Mouse (Mus musculus) layer of hippocampus, adult 11-12 months (tissue): ENCODE data around the gene Gm8369.
"Not testable (repeated sequence)": the region's sequence is repeated elsewhere in the genome, so short reads cannot be mapped to it uniquely, and the experiment has no call there.

ENCODE experiments used
- DNase-seq: peaks from one replicate; pipeline ENCODE4 v3.0.0; 2022; ENCODE audit warnings: low spot score

Gene Gm8369

DNA sequence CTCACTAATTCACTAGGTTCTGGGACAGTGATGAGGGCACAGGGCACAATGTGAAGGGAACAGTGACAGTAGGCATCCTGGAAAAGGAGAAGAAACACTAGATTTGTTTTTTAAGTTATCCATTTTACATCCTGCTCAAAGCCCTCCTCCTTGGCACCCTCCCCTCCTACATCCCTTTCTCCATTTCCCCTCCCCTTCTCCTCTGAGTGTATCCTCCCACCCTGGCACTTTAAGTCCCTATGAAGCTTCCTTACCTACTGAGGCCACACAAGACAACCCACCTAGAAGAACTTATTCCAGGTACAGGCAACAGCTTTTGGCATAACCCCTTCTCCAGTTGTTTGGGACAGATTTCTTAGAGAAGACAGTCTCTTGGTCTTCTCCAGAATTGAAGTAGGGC is 30.5 kb downstream of the Gm8369 start, which contains the start of gene Ms4a6b:
Ms4a6b (plus strand) TSS at position 267 of the 400 bp plus-strand sequence.
- no peak for DNase-seq

DNA sequence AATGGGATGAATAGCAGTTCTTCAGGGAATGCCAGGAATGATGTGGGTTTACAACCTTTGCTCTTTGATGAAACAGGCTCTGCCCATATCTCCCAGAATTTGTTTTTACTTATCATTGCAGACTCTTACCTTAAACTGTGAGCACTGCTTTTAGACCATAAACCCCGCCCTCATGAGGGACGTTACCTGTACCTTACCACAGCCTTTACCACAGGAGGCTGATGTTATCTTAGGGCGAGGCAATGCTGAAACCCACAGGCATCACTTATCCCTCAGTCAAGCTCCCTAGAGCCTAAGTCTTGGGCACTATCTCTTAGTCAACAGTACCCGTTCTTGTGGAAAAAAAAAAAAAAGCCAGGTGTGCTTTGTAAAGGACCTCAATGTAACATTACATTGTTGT is 31.1 kb downstream of the Gm8369 start:
- DNase-seq: no peak

DNA sequence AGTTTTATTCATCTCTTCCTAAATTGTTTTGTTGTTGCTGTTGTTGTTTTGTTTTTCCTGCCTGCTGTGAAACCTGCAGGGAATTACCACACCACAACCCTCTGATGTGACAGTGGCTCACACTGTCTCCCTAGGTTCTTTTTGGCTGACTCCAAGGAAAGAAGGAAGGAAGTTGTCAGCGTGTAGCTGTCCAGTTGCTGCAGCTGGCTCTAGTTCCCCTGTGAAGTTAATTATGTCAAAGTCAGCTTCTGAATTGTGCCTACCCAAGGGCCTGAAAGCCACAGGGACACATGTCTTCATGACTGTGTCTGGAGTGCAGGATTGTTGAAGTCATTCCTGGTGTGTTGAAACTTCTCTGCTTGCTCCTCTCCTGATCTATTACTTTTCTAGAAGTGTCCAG is 31.6 kb downstream of the Gm8369 start:
- peak; percentile 10 for DNase-seq

- not testable (repeated sequence) for DNase-seq
These were observed 32.6 kb downstream of the Gm8369 start for GRCm38 (mm10) chr19:11518356-11518755.

DNA sequence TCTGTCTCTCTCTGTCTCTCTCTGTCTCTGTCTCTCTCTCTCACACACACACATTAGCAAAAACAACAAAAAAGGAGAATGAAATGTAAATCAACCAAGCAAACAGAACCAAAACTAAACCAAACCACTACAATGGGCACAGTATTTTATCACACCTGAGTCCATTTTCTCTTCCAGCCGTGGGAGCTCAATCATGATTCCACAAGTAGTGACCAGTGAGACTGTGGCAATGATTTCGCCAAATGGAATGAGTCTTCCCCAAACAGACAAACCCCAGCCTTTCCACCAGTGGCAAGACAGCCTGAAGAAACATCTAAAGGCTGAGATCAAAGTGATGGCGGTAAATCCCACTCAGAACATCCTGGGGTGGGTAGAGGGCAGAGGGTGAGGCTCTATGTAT is 34.4 kb downstream of the Gm8369 start:
- no peak for DNase-seq

- DNase-seq: no peak
These were observed 47.7 kb downstream of the Gm8369 start for GRCm38 (mm10) chr19:11533421-11533820.

DNA sequence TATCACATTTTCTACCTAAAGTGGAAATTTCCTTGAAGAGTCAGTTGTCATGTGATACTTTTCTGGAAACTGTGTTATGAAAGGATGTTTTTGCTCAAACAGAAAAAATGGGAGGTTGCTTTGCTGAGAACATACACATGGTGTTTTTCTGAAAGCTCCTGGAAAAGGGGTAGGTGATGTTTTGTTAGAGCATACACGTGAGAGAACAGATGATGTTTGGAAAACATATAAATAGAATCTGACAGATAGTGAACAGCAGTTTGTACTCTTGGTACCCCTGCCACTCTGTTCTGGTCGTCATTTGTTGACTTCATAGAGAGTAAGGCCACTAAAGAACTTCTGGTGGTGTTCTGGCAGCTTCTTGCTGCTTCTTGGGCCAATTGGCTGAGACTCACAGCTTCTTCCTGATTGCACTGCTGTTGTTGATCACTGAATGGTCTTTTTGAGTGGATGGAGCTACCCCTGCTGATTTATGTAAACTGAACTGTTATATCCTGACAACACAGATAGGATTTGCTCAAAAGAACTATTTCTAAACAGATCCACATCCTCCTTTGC is 48.2 kb downstream of the Gm8369 start:
- DNase-seq: no peak

DNA sequence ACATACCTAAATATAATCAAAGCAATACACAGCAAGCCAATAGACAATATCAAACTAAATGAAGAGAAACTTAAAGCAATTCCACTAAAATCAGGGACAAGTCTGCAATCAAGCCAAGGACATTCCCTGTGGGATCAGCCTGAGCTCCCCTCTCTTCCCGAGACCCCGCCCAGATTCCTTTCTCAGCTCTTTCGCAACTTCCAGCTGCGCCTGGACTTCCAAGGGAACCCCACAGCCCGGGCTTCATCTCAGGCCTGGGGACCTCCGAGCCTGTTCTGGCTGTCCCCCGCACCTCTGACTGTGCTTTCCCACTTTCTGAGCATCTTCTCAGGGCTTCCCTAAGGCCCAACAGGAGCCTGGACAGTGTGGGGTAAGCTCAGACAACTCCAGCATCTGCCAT is 50.9 kb downstream of the Gm8369 start, which contains the start of gene Ms4a4d:
Ms4a4d (plus strand) TSS at position 209 of the 400 bp plus-strand sequence.
- DNase-seq: no peak

DNA sequence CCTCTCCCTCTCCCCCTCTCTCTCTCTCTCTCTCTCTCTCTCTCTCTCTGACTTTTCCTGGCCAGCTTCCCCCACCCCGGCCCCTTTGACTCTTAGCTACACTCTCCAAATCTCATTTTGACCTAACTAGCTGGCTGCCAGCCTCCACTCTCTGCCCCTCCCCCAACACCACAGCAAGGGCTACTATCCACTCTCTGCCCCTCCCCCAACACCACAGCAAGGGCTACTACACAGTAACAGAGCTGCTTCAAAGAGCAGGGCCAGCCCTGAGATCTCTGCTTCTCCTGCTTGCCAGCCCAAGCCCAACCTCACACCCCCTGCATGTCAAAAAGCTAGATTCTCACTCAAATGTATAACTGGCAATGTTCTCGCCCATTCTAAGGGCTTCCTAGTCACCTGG is 51.6 kb downstream of the Gm8369 start:
- no peak for DNase-seq

DNA sequence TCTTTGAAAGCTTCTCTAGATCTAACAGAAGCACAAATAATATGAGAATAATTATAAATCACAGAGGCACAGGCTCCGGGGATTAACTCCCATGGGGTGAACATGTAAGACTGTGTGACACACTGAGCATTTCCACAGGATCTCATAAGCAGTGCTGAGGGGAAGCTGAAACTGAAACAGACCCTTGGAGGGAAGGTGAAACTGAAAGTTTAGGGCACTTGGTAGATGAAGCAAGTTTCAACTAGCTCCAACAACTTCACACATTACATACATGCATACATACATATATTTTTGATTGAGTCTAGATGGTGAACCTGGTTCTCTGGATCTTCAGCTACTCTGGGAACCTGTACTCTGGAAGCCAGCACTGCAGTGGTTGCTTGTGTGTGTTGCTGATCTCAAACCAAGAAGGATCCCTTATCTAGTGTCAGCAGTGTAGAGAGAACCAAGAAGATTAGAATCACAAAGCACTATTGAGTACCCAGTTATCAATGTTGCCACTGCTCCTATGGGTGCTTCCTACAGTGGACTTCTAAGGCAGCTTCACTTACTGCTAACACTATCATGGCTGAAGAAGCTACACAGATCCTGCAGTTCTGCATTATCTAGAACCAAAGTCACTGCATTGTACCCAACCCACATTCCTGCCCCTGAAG is 54.6 kb downstream of the Gm8369 start:
- DNase-seq: not testable (repeated sequence)

- DNase-seq: not testable (repeated sequence)
These were observed 58.6 kb downstream of the Gm8369 start for GRCm38 (mm10) chr19:11544383-11544782.

DNA sequence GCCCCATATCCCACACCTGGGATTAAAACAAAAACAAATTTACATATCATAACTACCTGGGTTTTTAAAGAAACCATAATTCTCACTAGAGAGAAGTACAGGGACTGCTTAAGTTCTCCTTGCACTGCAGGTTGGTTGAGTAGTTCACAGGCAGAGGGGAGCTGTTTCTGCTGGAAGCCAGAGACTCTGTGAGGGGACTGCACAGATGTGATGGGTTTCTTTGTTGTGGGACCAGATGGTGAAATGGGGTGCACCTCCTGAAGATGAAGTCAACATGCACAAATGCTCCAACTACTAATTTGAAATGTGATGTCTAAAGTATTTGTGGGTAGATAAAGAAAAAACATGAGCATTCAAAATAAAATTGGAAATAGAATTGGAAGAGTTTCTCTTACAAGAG is 62.2 kb downstream of the Gm8369 start:
- no peak for DNase-seq

DNA sequence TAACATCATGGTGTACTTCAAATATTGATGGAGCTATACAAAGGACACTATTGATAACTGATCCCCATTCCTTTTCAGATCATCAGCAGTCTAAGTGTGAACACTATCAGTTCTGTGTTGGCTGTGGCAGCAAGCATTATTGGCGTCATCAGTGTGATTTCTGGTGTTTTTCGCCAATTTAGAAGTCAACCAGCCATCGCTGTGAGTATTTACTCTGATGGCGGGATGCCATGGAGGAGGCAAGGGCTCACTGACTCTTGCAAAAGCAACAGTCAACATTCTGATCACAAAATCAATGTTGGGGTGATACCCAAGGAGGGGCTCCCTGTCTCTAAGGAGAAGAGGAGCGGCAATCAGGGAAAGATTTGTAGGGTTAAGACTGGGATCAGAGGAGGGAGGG is 69.0 kb downstream of the Gm8369 start:
- DNase-seq: no peak

DNA sequence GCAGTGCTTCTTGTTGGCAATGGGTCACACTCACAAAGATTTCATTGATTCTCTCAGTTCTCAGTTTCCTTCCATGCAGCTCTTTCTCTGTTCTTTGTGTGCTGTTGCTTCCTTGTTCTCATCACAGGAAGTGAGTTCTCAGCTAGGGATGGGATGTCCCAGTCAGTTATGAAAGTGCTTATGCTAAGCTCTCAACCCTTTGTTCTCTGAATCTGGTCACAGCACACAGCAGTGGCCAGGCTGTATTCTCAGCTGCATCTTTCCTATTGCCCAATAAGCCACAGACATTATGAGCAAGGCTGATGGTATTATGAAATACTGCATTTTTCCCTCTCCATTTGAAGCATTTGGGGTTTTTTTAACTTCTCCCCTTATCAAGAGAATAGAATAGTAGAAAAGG is 73.8 kb downstream of the Gm8369 start:
- DNase-seq: not testable (repeated sequence)
